Mouse (Mus musculus): ENCODE measurements around the gene Batf3.
A peak's percentile ranks its signal among the peaks of the same experiment; 100 is the strongest.

Gene Batf3

GRCm38 (mm10) chr1:191097802-191098747, at the start of gene Batf3:
TSS of gene Batf3 (plus strand) at chr1:191097847.
- DNase-seq (ENCODE audit: low read depth, low spot score), result no peak

- no peak for DNase-seq (ENCODE audit: low read depth, low spot score)
Observed at GRCm38 (mm10) chr1:191053555-191053954, 44.1 kb upstream of the Batf3 start.

- no peak for DNase-seq (ENCODE audit: low read depth, low spot score)
Observed at GRCm38 (mm10) chr1:191054870-191055532, 42.6 kb upstream of the Batf3 start.

GRCm38 (mm10) chr1:191055533-191055873, 42.1 kb upstream of the Batf3 start:
- no peak for DNase-seq (ENCODE audit: low read depth, low spot score)

- DNase-seq (ENCODE audit: low read depth, low spot score), result no peak
Observed at GRCm38 (mm10) chr1:191057461-191057860, 40.2 kb upstream of the Batf3 start.

- DNase-seq (ENCODE audit: low read depth, low spot score), result no peak
Observed at GRCm38 (mm10) chr1:191062241-191062780, 35.3 kb upstream of the Batf3 start.

- peak; percentile 84 for DNase-seq (ENCODE audit: low read depth, low spot score)
Observed at GRCm38 (mm10) chr1:191062781-191063485, 34.7 kb upstream of the Batf3 start, which contains the start of the genes Tatdn3 and Nsl1. TSS of gene Tatdn3 (minus strand) at chr1:191062932. TSS of gene Nsl1 (plus strand) at chr1:191063012.

- no peak for DNase-seq (ENCODE audit: low read depth, low spot score)
Observed at GRCm38 (mm10) chr1:191063700-191064099, 33.9 kb upstream of the Batf3 start.

GRCm38 (mm10) chr1:191064535-191064934, 33.1 kb upstream of the Batf3 start:
- no peak for DNase-seq (ENCODE audit: low read depth, low spot score)

GRCm38 (mm10) chr1:191065188-191065587, 32.5 kb upstream of the Batf3 start:
- no peak for DNase-seq (ENCODE audit: low read depth, low spot score)

GRCm38 (mm10) chr1:191068377-191068776, 29.3 kb upstream of the Batf3 start:
- DNase-seq (ENCODE audit: low read depth, low spot score), result no peak

- no peak for DNase-seq (ENCODE audit: low read depth, low spot score)
Observed at GRCm38 (mm10) chr1:191070259-191070658, 27.4 kb upstream of the Batf3 start.

GRCm38 (mm10) chr1:191071613-191072012, 26.0 kb upstream of the Batf3 start:
- DNase-seq (ENCODE audit: low read depth, low spot score), result no peak

- no peak for DNase-seq (ENCODE audit: low read depth, low spot score)
Observed at GRCm38 (mm10) chr1:191072329-191072913, 25.2 kb upstream of the Batf3 start.

- no peak for DNase-seq (ENCODE audit: low read depth, low spot score)
Observed at GRCm38 (mm10) chr1:191073001-191073400, 24.6 kb upstream of the Batf3 start.

GRCm38 (mm10) chr1:191073486-191073885, 24.2 kb upstream of the Batf3 start:
- no peak for DNase-seq (ENCODE audit: low read depth, low spot score)

GRCm38 (mm10) chr1:191075199-191075883, 22.3 kb upstream of the Batf3 start:
- peak; percentile 65 for DNase-seq (ENCODE audit: low read depth, low spot score)

- no peak for DNase-seq (ENCODE audit: low read depth, low spot score)
Observed at GRCm38 (mm10) chr1:191083230-191083629, 14.4 kb upstream of the Batf3 start.

- DNase-seq (ENCODE audit: low read depth, low spot score), result peak; percentile 44
Observed at GRCm38 (mm10) chr1:191084951-191085559, 12.6 kb upstream of the Batf3 start.

- DNase-seq (ENCODE audit: low read depth, low spot score), result no peak
Observed at GRCm38 (mm10) chr1:191085597-191085996, 12.1 kb upstream of the Batf3 start.

Measured in retina, postnatal 7 days (tissue).